Mouse (Mus musculus) liver, adult 2 months (tissue): ENCODE measurements around the gene Cxcr1. TPM values are rescaled to one million over a fixed set of nuclear protein-coding genes. Genes with fewer than 3 reads are reported as not detected.

Experiments used
- DNase-seq: peaks from one replicate; pipeline ENCODE4 v3.0.0-alpha.2; 2011; ENCODE audit warnings: low read depth, low spot score; ENCODE audit errors: extremely low read depth
- H3K27ac ChIP-seq: fragments of 200-500 bp; replicated peaks from 2 replicates; pipeline ENCODE4 v1.5.1; 2012; ENCODE audit warnings: low read depth, mild to moderate bottlenecking, control low read depth, inconsistent platforms, low read length; ENCODE audit not compliant: insufficient read depth
- H3K27me3 ChIP-seq: fragments of 200-500 bp; 2 replicates; pipeline ENCODE4 v1.6.1; 2012; ENCODE audit warnings: mild to moderate bottlenecking, moderate library complexity, low read length, inconsistent platforms; ENCODE audit not compliant: control insufficient read depth, insufficient read depth
- H3K36me3 ChIP-seq: fragments of 200-500 bp; 2 replicates; pipeline ENCODE4 v1.6.1; 2012; ENCODE audit warnings: low read length, inconsistent platforms; ENCODE audit not compliant: control insufficient read depth, insufficient read depth
- H3K4me1 ChIP-seq: fragments of 200-500 bp; 2 replicates; pipeline ENCODE4 v1.6.1; 2011; ENCODE audit warnings: low read length; ENCODE audit not compliant: control insufficient read depth, insufficient read depth
- H3K4me3 ChIP-seq: fragments of 200-500 bp; 2 replicates; pipeline ENCODE4 v1.5.1; 2011; ENCODE audit warnings: low read depth, mild to moderate bottlenecking, control low read depth, low read length, moderate library complexity; ENCODE audit not compliant: insufficient read depth
- H3K79me2 ChIP-seq: fragments of 200-500 bp; 2 replicates; pipeline ENCODE4 v1.6.1; 2012; ENCODE audit warnings: inconsistent platforms, mild to moderate bottlenecking, low read length, moderate library complexity; ENCODE audit not compliant: control insufficient read depth, insufficient read depth
- H3K9ac ChIP-seq: fragments of 200-500 bp; 2 replicates; pipeline ENCODE4 v1.6.1; 2012; ENCODE audit warnings: low read depth, mild to moderate bottlenecking, control low read depth, inconsistent platforms, low read length
- CTCF ChIP-seq: fragments of 200-500 bp; IDR thresholded peaks from 2 replicates; pipeline ENCODE4 v1.5.1; 2011; ENCODE audit warnings: low read depth, low read length, control low read depth
- POLR2A ChIP-seq: fragments of 200-500 bp; IDR thresholded peaks from 2 replicates; pipeline ENCODE4 v1.6.1; 2011; ENCODE audit warnings: low read length, control low read depth; ENCODE audit not compliant: insufficient read depth; ENCODE audit errors: extremely low read depth
- WGBS: fragments of 180-500 bp; shearing (Covaris S2); methylation state at CpG from one replicate; pipeline ENCODE4 v1.1.7; 2018; 5-methylcytosine and 5-hydroxymethylcytosine counted together
- polyA plus RNA-seq: library from polyadenylated mRNA; depleted of rRNA; stranded (reverse); fragments of >200 nt; gene quantifications from 2 replicates; pipeline ENCODE4 v1.2.3, GENCODE M21; 2012
- total RNA-seq: library from RNA; depleted of rRNA; stranded (reverse); fragments of >200 nt; gene quantifications from 2 replicates; pipeline ENCODE4 v1.2.3, GENCODE M21; 2014

Cxcr1 gene
- total and polyA plus RNA-seq, 2 experiments: not detected

GRCm38 (mm10) chr1:74219922-74220321 lies 25.5 kb upstream of the Cxcr1 start:
- H3K4me1 ChIP-seq: no peaks in the 10 kb centered on the region
- no peak for DNase-seq
- no peaks in the 10 kb centered on the region for H3K79me2 ChIP-seq
- H3K36me3 ChIP-seq: no peaks in the 10 kb centered on the region
- H3K9ac ChIP-seq: no peak overlapping the region
- no peak overlapping the region for H3K27ac ChIP-seq
- 94% methylated on average over 7 of the region's 7 CpGs for WGBS
- TF ChIP-seq CTCF: no peak
- no peak for TF ChIP-seq POLR2A
- H3K27me3 ChIP-seq: no peaks in the 10 kb centered on the region
- no peak overlapping the region for H3K4me3 ChIP-seq

GRCm38 (mm10) chr1:74208941-74209340 lies 14.5 kb upstream of the Cxcr1 start:
- no peak for DNase-seq
- H3K9ac ChIP-seq: no peak overlapping the region
- no peak overlapping the region for H3K27ac ChIP-seq
- H3K4me1 ChIP-seq: no peaks in the 10 kb centered on the region
- no peak overlapping the region for H3K4me3 ChIP-seq
- no peaks in the 10 kb centered on the region for H3K79me2 ChIP-seq
- no peaks in the 10 kb centered on the region for H3K36me3 ChIP-seq
- no peaks in the 10 kb centered on the region for H3K27me3 ChIP-seq
- TF ChIP-seq POLR2A: no peak
- no peak for TF ChIP-seq CTCF
- 84% methylated on average over 8 of the region's 8 CpGs for WGBS

GRCm38 (mm10) chr1:74207906-74208305 lies 13.5 kb upstream of the Cxcr1 start:
- 84% methylated on average over 9 of the region's 9 CpGs for WGBS
- no peak for DNase-seq

GRCm38 (mm10) chr1:74206642-74207041 lies 12.2 kb upstream of the Cxcr1 start:
- WGBS: 84% methylated on average over 8 of the region's 8 CpGs
- Histone ChIP-seq H3K4me1 (no peaks in the 10 kb centered on the region), H3K27me3 (no peaks in the 10 kb centered on the region), H3K27ac (no peak overlapping the region), H3K4me3 (no peak overlapping the region), H3K79me2 (no peaks in the 10 kb centered on the region), H3K9ac (no peak overlapping the region), H3K36me3 (no peaks in the 10 kb centered on the region)
- TF ChIP-seq POLR2A: no peak
- no peak for TF ChIP-seq CTCF
- no peak for DNase-seq

More at GRCm38 (mm10) chr1:74207906-74208305, 13.5 kb upstream of the Cxcr1 start:
- no peak overlapping the region for H3K4me3 ChIP-seq
- no peaks in the 10 kb centered on the region for H3K79me2 ChIP-seq
- no peak overlapping the region for H3K27ac ChIP-seq
- no peak for TF ChIP-seq POLR2A
- TF ChIP-seq CTCF: no peak
- H3K4me1 ChIP-seq: no peaks in the 10 kb centered on the region
- H3K27me3 ChIP-seq: no peaks in the 10 kb centered on the region
- no peak overlapping the region for H3K9ac ChIP-seq
- H3K36me3 ChIP-seq: no peaks in the 10 kb centered on the region

- H3K36me3 ChIP-seq: no peaks in the 10 kb centered on the region
- 39% methylated on average over 7 of the region's 7 CpGs for WGBS
- no peak overlapping the region for H3K4me3 ChIP-seq
- H3K79me2 ChIP-seq: no peaks in the 10 kb centered on the region
- DNase-seq: peak; percentile 52
- H3K9ac ChIP-seq: no peak overlapping the region
- no peaks in the 10 kb centered on the region for H3K4me1 ChIP-seq
- no peak overlapping the region for H3K27ac ChIP-seq
- no peaks in the 10 kb centered on the region for H3K27me3 ChIP-seq
- TF ChIP-seq POLR2A: no peak
- peak; percentile 48 for TF ChIP-seq CTCF
These were observed 11.4 kb upstream of the Cxcr1 start for GRCm38 (mm10) chr1:74205881-74206280.

GRCm38 (mm10) chr1:74203457-74203856 lies 9.0 kb upstream of the Cxcr1 start:
- no peaks in the 10 kb centered on the region for H3K27me3 ChIP-seq
- H3K27ac ChIP-seq: no peak overlapping the region
- 0 out of 2 replicates have a peak, but pooled peaks cover 5% of the 10 kb centered on the region for H3K4me1 ChIP-seq
- TF ChIP-seq POLR2A (no peak), CTCF (no peak)
- no peaks in the 10 kb centered on the region for H3K36me3 ChIP-seq
- H3K79me2 ChIP-seq: no peaks in the 10 kb centered on the region
- no peak overlapping the region for H3K4me3 ChIP-seq
- no peak for DNase-seq
- 67% methylated on average over 5 of the region's 5 CpGs for WGBS
- no peak overlapping the region for H3K9ac ChIP-seq
